Mouse (Mus musculus): ENCODE measurements around the gene Tmc5. TPM values are rescaled to one million over a fixed set of nuclear protein-coding genes. Genes with fewer than 3 reads are reported as not detected.

Tmc5 gene
- polyA plus RNA-seq, 1 experiment from 2014 or later, result 5.3 TPM

- WGBS, result 75% methylated on average over 4 of the region's 4 CpGs
These were observed 53.0 kb downstream of the Tmc5 start for GRCm38 (mm10) chr7:118650119-118650518.

DNA sequence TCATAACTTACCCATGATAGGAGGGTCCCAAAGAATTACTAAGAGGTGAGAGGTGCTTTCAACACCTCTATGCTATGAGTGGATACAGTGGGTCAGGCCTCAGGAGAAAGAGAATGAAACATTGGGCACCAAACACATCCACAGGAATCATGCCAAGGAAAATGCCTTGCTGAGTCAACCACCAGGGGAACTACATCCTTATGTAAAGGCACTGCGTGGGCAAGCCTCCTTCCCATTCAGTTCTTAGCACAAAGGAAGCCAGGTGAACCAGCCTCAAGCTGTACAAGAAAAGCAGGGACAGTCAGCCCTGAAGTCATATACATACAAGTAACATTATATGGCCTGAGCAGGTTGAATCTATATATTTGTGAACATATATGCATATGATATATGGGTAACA lies 53.8 kb downstream of the Tmc5 start:
- H3K27ac ChIP-seq (ENCODE audit: low read depth), result no peak overlapping the region
- WGBS, result 90% methylated on average over 1 of the region's 1 CpGs
- ATAC-seq (replicated peaks; ENCODE audit: low FRiP score, low TSS enrichment, low read depth) (no peak), DNase-seq (ENCODE audit: low spot score) (no peak)
- no peak overlapping the region for H3K4me2 ChIP-seq (ENCODE audit: low read length)
- no peaks in the 10 kb centered on the region for H3K9me3 ChIP-seq (ENCODE audit: control insufficient read depth, low read length)
- no peaks in the 10 kb centered on the region for H3K36me3 ChIP-seq (ENCODE audit: control insufficient read depth, insufficient read depth, low read length)
- no peak overlapping the region for H3K9ac ChIP-seq (ENCODE audit: low read length)
- H3K27me3 ChIP-seq (replicated peaks; ENCODE audit: control insufficient read depth, insufficient read depth, low read length), result no peaks in the 10 kb centered on the region
- no peaks in the 10 kb centered on the region for H3K4me1 ChIP-seq (replicated peaks; ENCODE audit: control insufficient read depth, insufficient read depth, low read length)
- no peak overlapping the region for H3K4me3 ChIP-seq (ENCODE audit: low read depth, low read length)

More at GRCm38 (mm10) chr7:118650119-118650518, 53.0 kb downstream of the Tmc5 start:
- no peak overlapping the region for H3K9ac ChIP-seq (ENCODE audit: low read length)
- no peak overlapping the region for H3K27ac ChIP-seq (ENCODE audit: low read depth)
- DNase-seq (ENCODE audit: low spot score), result no peak
- H3K4me2 ChIP-seq (ENCODE audit: low read length), result no peak overlapping the region
- H3K9me3 ChIP-seq (ENCODE audit: control insufficient read depth, low read length), result no peaks in the 10 kb centered on the region
- no peaks in the 10 kb centered on the region for H3K4me1 ChIP-seq (replicated peaks; ENCODE audit: control insufficient read depth, insufficient read depth, low read length)
- no peaks in the 10 kb centered on the region for H3K36me3 ChIP-seq (ENCODE audit: control insufficient read depth, insufficient read depth, low read length)
- H3K27me3 ChIP-seq (replicated peaks; ENCODE audit: control insufficient read depth, insufficient read depth, low read length), result no peaks in the 10 kb centered on the region
- H3K4me3 ChIP-seq (ENCODE audit: low read depth, low read length), result no peak overlapping the region
- ATAC-seq (replicated peaks; ENCODE audit: low FRiP score, low TSS enrichment, low read depth), result no peak

GRCm38 (mm10) chr7:118652572-118653295 lies 55.6 kb downstream of the Tmc5 start:
- no peaks in the 10 kb centered on the region for H3K27me3 ChIP-seq (replicated peaks; ENCODE audit: control insufficient read depth, insufficient read depth, low read length)
- H3K4me1 ChIP-seq (replicated peaks; ENCODE audit: control insufficient read depth, insufficient read depth, low read length), result no peaks in the 10 kb centered on the region
- no peak overlapping the region for H3K4me3 ChIP-seq (ENCODE audit: low read depth, low read length)
- no peaks in the 10 kb centered on the region for H3K36me3 ChIP-seq (ENCODE audit: control insufficient read depth, insufficient read depth, low read length)
- no peaks in the 10 kb centered on the region for H3K9me3 ChIP-seq (ENCODE audit: control insufficient read depth, low read length)
- H3K9ac ChIP-seq (ENCODE audit: low read length), result no peak overlapping the region
- ATAC-seq (replicated peaks; ENCODE audit: low FRiP score, low TSS enrichment, low read depth), result no peak
- H3K27ac ChIP-seq (ENCODE audit: low read depth), result no peak overlapping the region
- WGBS, result 89% methylated on average over 6 of the region's 6 CpGs
- no peak overlapping the region for H3K4me2 ChIP-seq (ENCODE audit: low read length)
- no peak for DNase-seq (ENCODE audit: low spot score)

DNA sequence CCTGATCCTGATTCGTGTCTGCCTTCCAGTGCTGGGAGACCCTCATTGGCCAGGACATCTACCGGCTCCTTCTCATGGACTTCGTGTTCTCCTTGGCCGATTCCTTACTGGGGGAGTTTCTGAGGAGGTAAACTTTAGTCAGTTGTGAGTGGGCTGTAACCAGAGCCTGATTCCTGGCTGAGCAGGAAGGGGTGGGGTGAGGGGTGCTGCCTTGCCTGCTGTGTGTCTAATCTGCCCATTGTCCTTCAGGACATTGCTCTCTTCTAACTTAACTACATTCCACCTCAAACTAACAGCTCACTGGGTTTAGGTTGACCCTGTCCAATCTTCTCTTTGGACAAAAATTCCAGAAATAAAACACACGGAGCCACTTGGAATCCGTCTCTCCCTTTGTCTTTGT lies 59.6 kb downstream of the Tmc5 start:
- no peak for DNase-seq (ENCODE audit: low spot score)
- ATAC-seq (replicated peaks; ENCODE audit: low FRiP score, low TSS enrichment, low read depth), result no peak
- 47% methylated on average over 6 of the region's 6 CpGs for WGBS

DNA sequence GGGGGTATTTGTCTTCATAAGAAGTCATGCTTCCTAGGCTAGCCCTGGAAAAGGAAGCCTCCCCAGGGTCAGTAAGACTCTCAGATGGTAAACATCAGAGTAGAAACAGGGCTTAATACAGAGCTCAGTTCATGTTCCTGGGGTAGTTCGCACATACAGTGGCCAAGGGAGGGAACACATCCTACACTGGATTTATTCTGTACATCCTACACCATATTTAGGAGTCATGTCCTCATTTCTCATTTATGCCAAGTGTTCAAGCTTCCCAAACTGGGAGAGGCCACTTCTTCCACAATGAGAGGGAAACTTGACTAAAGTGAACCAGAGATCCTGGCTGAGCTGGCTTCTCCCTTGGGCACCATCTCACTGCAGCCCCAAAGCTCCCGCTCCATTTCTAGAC lies 70.7 kb downstream of the Tmc5 start:
- no peak for ATAC-seq (replicated peaks; ENCODE audit: low FRiP score, low TSS enrichment, low read depth)
- no peaks in the 10 kb centered on the region for H3K27me3 ChIP-seq (replicated peaks; ENCODE audit: control insufficient read depth, insufficient read depth, low read length)
- WGBS, result 91% methylated on average over 2 of the region's 2 CpGs
- no peak overlapping the region for H3K27ac ChIP-seq (ENCODE audit: low read depth)
- no peaks in the 10 kb centered on the region for H3K4me1 ChIP-seq (replicated peaks; ENCODE audit: control insufficient read depth, insufficient read depth, low read length)
- no peaks in the 10 kb centered on the region for H3K36me3 ChIP-seq (ENCODE audit: control insufficient read depth, insufficient read depth, low read length)
- DNase-seq (ENCODE audit: low spot score), result no peak
- H3K9ac ChIP-seq (ENCODE audit: low read length), result no peak overlapping the region
- H3K4me2 ChIP-seq (ENCODE audit: low read length), result no peak overlapping the region
- no peaks in the 10 kb centered on the region for H3K9me3 ChIP-seq (ENCODE audit: control insufficient read depth, low read length)
- H3K4me3 ChIP-seq (ENCODE audit: low read depth, low read length), result no peak overlapping the region

More for the DNA sequence above, 59.6 kb downstream of the Tmc5 start:
- H3K27me3 ChIP-seq (replicated peaks; ENCODE audit: control insufficient read depth, insufficient read depth, low read length), result no peaks in the 10 kb centered on the region
- H3K4me3 ChIP-seq (ENCODE audit: low read depth, low read length), result no peak overlapping the region
- H3K9ac ChIP-seq (ENCODE audit: low read length), result no peak overlapping the region
- no peaks in the 10 kb centered on the region for H3K36me3 ChIP-seq (ENCODE audit: control insufficient read depth, insufficient read depth, low read length)
- H3K4me1 ChIP-seq (replicated peaks; ENCODE audit: control insufficient read depth, insufficient read depth, low read length), result no peaks in the 10 kb centered on the region
- no peak overlapping the region for H3K4me2 ChIP-seq (ENCODE audit: low read length)
- H3K27ac ChIP-seq (ENCODE audit: low read depth), result no peak overlapping the region
- H3K9me3 ChIP-seq (ENCODE audit: control insufficient read depth, low read length), result no peaks in the 10 kb centered on the region

DNA sequence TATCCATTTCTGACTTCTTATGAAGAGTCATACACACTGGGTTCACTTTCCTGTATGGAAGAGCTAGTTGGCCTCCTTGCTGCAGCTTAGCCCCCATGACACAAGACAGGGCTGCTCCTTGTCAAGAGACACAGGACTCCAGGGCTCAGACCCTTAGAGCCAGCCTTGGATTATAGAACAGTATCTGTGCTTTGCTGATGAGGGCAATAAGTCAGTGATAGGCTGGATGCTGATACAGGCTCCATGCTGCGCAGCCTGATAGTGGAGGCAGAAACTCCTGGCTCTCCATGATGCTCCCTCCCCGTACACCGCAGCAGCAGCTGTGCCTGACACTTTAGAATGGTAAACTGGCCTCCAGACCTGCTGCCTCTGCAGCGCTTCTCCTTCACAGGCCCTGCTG lies 73.0 kb downstream of the Tmc5 start:
- DNase-seq (ENCODE audit: low spot score) (no peak), ATAC-seq (replicated peaks; ENCODE audit: low FRiP score, low TSS enrichment, low read depth) (no peak)
- H3K27me3 ChIP-seq (replicated peaks; ENCODE audit: control insufficient read depth, insufficient read depth, low read length), result no peaks in the 10 kb centered on the region
- no peak overlapping the region for H3K9ac ChIP-seq (ENCODE audit: low read length)
- H3K4me1 ChIP-seq (replicated peaks; ENCODE audit: control insufficient read depth, insufficient read depth, low read length), result no peaks in the 10 kb centered on the region
- H3K27ac ChIP-seq (ENCODE audit: low read depth), result no peak overlapping the region
- 53% methylated on average over 4 of the region's 4 CpGs for WGBS
- H3K4me2 ChIP-seq (ENCODE audit: low read length), result no peak overlapping the region
- H3K36me3 ChIP-seq (ENCODE audit: control insufficient read depth, insufficient read depth, low read length), result no peaks in the 10 kb centered on the region
- no peaks in the 10 kb centered on the region for H3K9me3 ChIP-seq (ENCODE audit: control insufficient read depth, low read length)
- no peak overlapping the region for H3K4me3 ChIP-seq (ENCODE audit: low read depth, low read length)

GRCm38 (mm10) chr7:118676826-118677225 lies 79.7 kb downstream of the Tmc5 start:
- Histone ChIP-seq H3K9ac (ENCODE audit: low read length) (no peak overlapping the region), H3K4me1 (replicated peaks; ENCODE audit: control insufficient read depth, insufficient read depth, low read length) (no peaks in the 10 kb centered on the region), H3K9me3 (ENCODE audit: control insufficient read depth, low read length) (no peaks in the 10 kb centered on the region), H3K27ac (ENCODE audit: low read depth) (no peak overlapping the region), H3K4me2 (ENCODE audit: low read length) (no peak overlapping the region), H3K4me3 (ENCODE audit: low read depth, low read length) (no peak overlapping the region), H3K27me3 (replicated peaks; ENCODE audit: control insufficient read depth, insufficient read depth, low read length) (no peaks in the 10 kb centered on the region), H3K36me3 (ENCODE audit: control insufficient read depth, insufficient read depth, low read length) (no peaks in the 10 kb centered on the region)
- no peak for DNase-seq (ENCODE audit: low spot score)
- ATAC-seq (replicated peaks; ENCODE audit: low FRiP score, low TSS enrichment, low read depth), result no peak
- whole genome bisulfite sequencing, result 91% methylated on average over 4 of the region's 4 CpGs

- Histone ChIP-seq H3K4me2 (ENCODE audit: low read length) (no peak overlapping the region), H3K4me1 (replicated peaks; ENCODE audit: control insufficient read depth, insufficient read depth, low read length) (no peaks in the 10 kb centered on the region), H3K9me3 (ENCODE audit: control insufficient read depth, low read length) (no peaks in the 10 kb centered on the region), H3K9ac (ENCODE audit: low read length) (no peak overlapping the region), H3K27me3 (replicated peaks; ENCODE audit: control insufficient read depth, insufficient read depth, low read length) (no peaks in the 10 kb centered on the region), H3K27ac (ENCODE audit: low read depth) (no peak overlapping the region), H3K4me3 (ENCODE audit: low read depth, low read length) (no peak overlapping the region), H3K36me3 (ENCODE audit: control insufficient read depth, insufficient read depth, low read length) (peaks cover 48% of the 10 kb centered on the region)
- ATAC-seq (replicated peaks; ENCODE audit: low FRiP score, low TSS enrichment, low read depth) (no peak; the same call in none of the 2 replicates), DNase-seq (ENCODE audit: low spot score) (peak; percentile 92)
- WGBS, result 20% methylated on average over 5 of the region's 5 CpGs
These were observed 91.1 kb downstream of the Tmc5 start for GRCm38 (mm10) chr7:118688199-118688598.

GRCm38 (mm10) chr7:118689088-118689487 lies 92.0 kb downstream of the Tmc5 start:
- Histone ChIP-seq H3K4me1 (replicated peaks; ENCODE audit: control insufficient read depth, insufficient read depth, low read length) (no peaks in the 10 kb centered on the region), H3K4me2 (ENCODE audit: low read length) (no peak overlapping the region), H3K27me3 (replicated peaks; ENCODE audit: control insufficient read depth, insufficient read depth, low read length) (no peaks in the 10 kb centered on the region), H3K9ac (ENCODE audit: low read length) (no peak overlapping the region), H3K4me3 (ENCODE audit: low read depth, low read length) (no peak overlapping the region), H3K36me3 (ENCODE audit: control insufficient read depth, insufficient read depth, low read length) (peaks cover 55% of the 10 kb centered on the region), H3K9me3 (ENCODE audit: control insufficient read depth, low read length) (no peaks in the 10 kb centered on the region), H3K27ac (ENCODE audit: low read depth) (no peak overlapping the region)
- no peak for DNase-seq (ENCODE audit: low spot score)
- WGBS, result 68% methylated on average over 7 of the region's 7 CpGs
- ATAC-seq (replicated peaks; ENCODE audit: low FRiP score, low TSS enrichment, low read depth), result no peak

Measured in intestine, embryonic 14.5 days (tissue).